Mouse (Mus musculus) forelimb bud, embryonic 11.5 days (tissue): ENCODE data around the gene Nhlrc3.

ENCODE experiments used
- DNase-seq: peaks from one replicate; pipeline ENCODE4 v3.0.0-alpha.2; 2012; ENCODE audit warnings: low read depth, low spot score

The Nhlrc3 gene

GRCm38 (mm10) chr3:53454561-53454960, 8.6 kb downstream of the Nhlrc3 start:
- DNase-seq = no peak

GRCm38 (mm10) chr3:53454005-53454404, 9.1 kb downstream of the Nhlrc3 start:
- DNase-seq = no peak

- DNase-seq = no peak
Observed at GRCm38 (mm10) chr3:53453346-53453745, 9.8 kb downstream of the Nhlrc3 start.

GRCm38 (mm10) chr3:53452351-53452750, 10.8 kb downstream of the Nhlrc3 start:
- DNase-seq = no peak

- DNase-seq = no peak
Observed at GRCm38 (mm10) chr3:53450666-53451065, 12.5 kb downstream of the Nhlrc3 start.

GRCm38 (mm10) chr3:53448208-53448607, 14.9 kb downstream of the Nhlrc3 start:
- DNase-seq = peak; percentile 90

GRCm38 (mm10) chr3:53446801-53447200, 16.3 kb downstream of the Nhlrc3 start:
- no peak for DNase-seq

GRCm38 (mm10) chr3:53445540-53445939, 17.6 kb downstream of the Nhlrc3 start:
- no peak for DNase-seq

GRCm38 (mm10) chr3:53436550-53436949, 26.6 kb downstream of the Nhlrc3 start:
- DNase-seq = no peak

GRCm38 (mm10) chr3:53434610-53435009, 28.5 kb downstream of the Nhlrc3 start:
- DNase-seq = no peak

GRCm38 (mm10) chr3:53423576-53423975, 39.6 kb downstream of the Nhlrc3 start:
- no peak for DNase-seq

GRCm38 (mm10) chr3:53422691-53423090, 40.4 kb downstream of the Nhlrc3 start:
- no peak for DNase-seq

- no peak for DNase-seq
Observed at GRCm38 (mm10) chr3:53421656-53422055, 41.5 kb downstream of the Nhlrc3 start.

- no peak for DNase-seq
Observed at GRCm38 (mm10) chr3:53417701-53418100, 45.4 kb downstream of the Nhlrc3 start.

GRCm38 (mm10) chr3:53416036-53416506, 47.1 kb downstream of the Nhlrc3 start:
- DNase-seq = peak; percentile 40

- DNase-seq = no peak
Observed at GRCm38 (mm10) chr3:53413959-53414358, 49.2 kb downstream of the Nhlrc3 start.

- DNase-seq = no peak
Observed at GRCm38 (mm10) chr3:53413465-53413864, 49.7 kb downstream of the Nhlrc3 start.

- no peak for DNase-seq
Observed at GRCm38 (mm10) chr3:53412259-53412658, 50.9 kb downstream of the Nhlrc3 start.

- no peak for DNase-seq
Observed at GRCm38 (mm10) chr3:53410031-53410430, 53.1 kb downstream of the Nhlrc3 start.

- peak; percentile 32 for DNase-seq
Observed at GRCm38 (mm10) chr3:53407145-53407544, 56.0 kb downstream of the Nhlrc3 start.
